Mouse (Mus musculus) heart, adult 9 months (tissue): ENCODE results near the gene Akap13.

ENCODE experiments used
- DNase-seq, 2 experiments: peaks; one replicate each; pipeline ENCODE4 v3.0.0; 2022; ENCODE audit warnings: low spot score in 2 of 2

The Akap13 gene

GRCm38 (mm10) chr7:75633807-75634526 is 178.6 kb downstream of the Akap13 start:
- DNase-seq, result peak in 1 of 2 experiments; percentile 48

GRCm38 (mm10) chr7:75638769-75639168 is 183.4 kb downstream of the Akap13 start:
- no peak for DNase-seq

- DNase-seq, result peak; percentile 58 to 83
Observed at GRCm38 (mm10) chr7:75639541-75639940, 184.2 kb downstream of the Akap13 start.

GRCm38 (mm10) chr7:75640074-75640473 is 184.7 kb downstream of the Akap13 start:
- peak in 1 of 2 experiments; percentile 58 for DNase-seq

GRCm38 (mm10) chr7:75640671-75641070 is 185.3 kb downstream of the Akap13 start:
- DNase-seq, result no peak

GRCm38 (mm10) chr7:75641415-75642177 is 186.3 kb downstream of the Akap13 start:
- DNase-seq, result no peak

- peak; percentile 81 for DNase-seq
Observed at GRCm38 (mm10) chr7:75642178-75642777, 186.9 kb downstream of the Akap13 start.

- no peak for DNase-seq
Observed at GRCm38 (mm10) chr7:75642846-75643563, 187.7 kb downstream of the Akap13 start.

GRCm38 (mm10) chr7:75643986-75644385 is 188.7 kb downstream of the Akap13 start:
- peak; percentile 54 to 64 for DNase-seq

- no peak for DNase-seq
Observed at GRCm38 (mm10) chr7:75644585-75644984, 189.3 kb downstream of the Akap13 start.

- DNase-seq, result no peak
Observed at GRCm38 (mm10) chr7:75645156-75645933, 190.0 kb downstream of the Akap13 start.

GRCm38 (mm10) chr7:75648051-75648450 is 192.7 kb downstream of the Akap13 start:
- DNase-seq, result no peak

- peak in 1 of 2 experiments; percentile 63 for DNase-seq
Observed at GRCm38 (mm10) chr7:75648961-75649360, 193.6 kb downstream of the Akap13 start.

GRCm38 (mm10) chr7:75649966-75650365 is 194.6 kb downstream of the Akap13 start:
- no peak for DNase-seq

GRCm38 (mm10) chr7:75653684-75654317 is 198.5 kb downstream of the Akap13 start:
- no peak for DNase-seq

GRCm38 (mm10) chr7:75655180-75656074 is 200.1 kb downstream of the Akap13 start:
- DNase-seq, result no peak

- DNase-seq, result no peak
Observed at GRCm38 (mm10) chr7:75656297-75656852, 201.0 kb downstream of the Akap13 start.

GRCm38 (mm10) chr7:75656896-75657295 is 201.6 kb downstream of the Akap13 start:
- no peak for DNase-seq

- no peak for DNase-seq
Observed at GRCm38 (mm10) chr7:75664455-75664854, 209.1 kb downstream of the Akap13 start.
